Mouse (Mus musculus) kidney, postnatal 25 days (tissue): Measurements from ENCODE around the gene Rbbp6.
A peak's percentile ranks its signal among the peaks of the same experiment; 100 is the strongest.

Source experiments
- DNase-seq, 2 experiments: peaks; one replicate each; pipeline ENCODE4 v3.0.0; 2021; ENCODE audit warnings: mixed read lengths in 2 of 2

The Rbbp6 gene

GRCm38 (mm10) chr7:122972006-122972689 is 6.7 kb downstream of the Rbbp6 start:
- DNase-seq: no peak

GRCm38 (mm10) chr7:122979514-122979913 is 14.0 kb downstream of the Rbbp6 start:
- no peak for DNase-seq

- DNase-seq: no peak
Observed at GRCm38 (mm10) chr7:122998189-122998588, 32.7 kb downstream of the Rbbp6 start.

GRCm38 (mm10) chr7:122999871-123000396 is 34.4 kb downstream of the Rbbp6 start:
- DNase-seq: no peak

DNA sequence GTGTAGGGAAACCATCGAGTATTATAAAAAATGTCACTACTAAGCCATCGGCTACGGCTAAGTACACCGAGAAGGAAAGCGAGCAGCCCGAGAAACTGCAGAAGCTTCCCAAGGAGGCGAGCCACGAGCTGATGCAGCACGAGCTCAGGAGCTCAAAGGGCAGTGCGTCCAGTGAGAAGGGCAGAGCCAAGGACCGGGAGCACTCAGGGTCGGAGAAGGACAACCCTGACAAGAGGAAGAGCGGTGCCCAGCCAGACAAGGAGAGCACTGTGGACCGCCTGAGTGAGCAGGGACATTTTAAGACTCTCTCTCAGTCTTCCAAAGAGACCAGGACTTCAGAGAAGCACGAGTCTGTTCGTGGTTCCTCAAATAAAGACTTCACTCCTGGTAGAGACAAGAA is 35.3 kb downstream of the Rbbp6 start:
- DNase-seq: peak; percentile 71 to 90

- DNase-seq: no peak
Observed at GRCm38 (mm10) chr7:123001341-123002027, 36.0 kb downstream of the Rbbp6 start.

DNA sequence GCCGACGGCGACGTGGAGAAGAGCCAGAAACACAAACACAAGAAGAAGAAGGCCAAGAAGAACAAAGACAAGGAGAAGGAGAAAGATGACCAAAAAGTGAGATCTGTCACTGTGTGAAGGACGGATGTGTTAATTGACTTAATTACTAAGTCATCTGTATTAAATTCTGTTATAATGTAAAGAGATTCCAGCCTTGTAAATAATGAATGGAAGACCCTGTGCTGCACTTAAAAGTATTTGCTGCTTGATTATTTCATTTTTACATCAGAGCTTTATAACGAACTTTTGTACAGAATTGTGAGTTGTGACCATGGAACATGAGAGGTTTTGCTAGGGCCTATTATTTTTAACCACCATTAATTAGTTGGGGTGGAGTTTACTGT is 36.5 kb downstream of the Rbbp6 start:
- DNase-seq: no peak

DNA sequence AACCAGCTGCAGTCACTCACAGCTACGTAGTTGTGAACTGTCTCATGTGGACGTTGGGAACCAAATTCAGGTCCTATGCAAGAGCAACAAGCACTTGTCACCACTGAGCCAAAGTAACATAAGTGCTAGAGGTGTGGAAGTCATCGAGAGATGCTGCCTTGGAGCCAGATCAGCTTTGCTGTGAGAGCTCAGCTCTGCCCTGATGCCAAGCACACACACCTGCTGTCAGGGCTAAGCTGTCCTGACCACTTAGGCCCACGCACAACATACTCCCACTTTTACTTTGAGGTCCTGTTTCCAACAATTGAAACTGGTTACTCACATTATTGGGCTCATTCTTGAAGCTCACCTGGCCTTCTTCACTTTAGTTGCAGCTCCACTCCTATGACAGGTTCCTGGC is 37.7 kb downstream of the Rbbp6 start:
- no peak for DNase-seq

GRCm38 (mm10) chr7:123004442-123004841 is 39.0 kb downstream of the Rbbp6 start:
- DNase-seq: no peak

DNA sequence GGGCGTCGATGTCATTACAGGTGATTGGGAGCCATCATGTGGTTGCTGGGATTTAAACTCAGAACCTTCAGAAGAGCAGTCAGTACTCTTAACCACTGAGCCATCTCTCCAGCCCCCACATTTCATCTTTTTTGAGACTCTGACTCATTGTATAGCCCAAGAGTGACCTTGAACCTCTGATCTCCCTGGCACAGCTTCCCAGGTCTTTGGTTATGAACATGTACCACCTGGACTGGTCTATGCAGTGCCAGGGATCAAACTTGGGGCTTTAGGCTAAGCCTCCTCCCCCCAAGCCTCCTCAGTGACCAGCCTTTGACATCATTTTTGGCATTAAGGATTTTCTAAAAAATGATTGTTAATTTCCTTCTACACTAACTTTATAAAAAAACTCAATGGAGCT is 40.8 kb downstream of the Rbbp6 start:
- no peak for DNase-seq

DNA sequence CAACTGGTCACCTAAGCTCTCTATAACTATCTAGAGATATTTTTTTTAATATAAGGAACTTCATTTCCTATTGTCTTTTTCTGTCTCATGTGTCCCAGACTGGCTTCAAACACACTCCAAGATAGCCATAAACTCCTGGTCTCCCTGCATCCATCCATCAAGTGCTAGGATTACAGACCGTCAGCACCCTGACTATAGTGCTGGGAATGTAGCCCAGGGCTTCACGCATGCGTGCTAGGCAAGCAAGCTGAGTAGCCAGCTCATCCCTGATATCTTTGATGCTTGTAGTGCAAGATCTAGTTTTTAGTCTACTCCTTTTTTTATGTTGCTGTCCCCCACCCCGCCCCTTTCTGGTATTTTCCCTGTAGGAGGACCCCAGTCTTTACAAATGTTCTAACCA is 42.3 kb downstream of the Rbbp6 start:
- DNase-seq: no peak

GRCm38 (mm10) chr7:123013466-123013865 is 48.0 kb downstream of the Rbbp6 start:
- no peak for DNase-seq

DNA sequence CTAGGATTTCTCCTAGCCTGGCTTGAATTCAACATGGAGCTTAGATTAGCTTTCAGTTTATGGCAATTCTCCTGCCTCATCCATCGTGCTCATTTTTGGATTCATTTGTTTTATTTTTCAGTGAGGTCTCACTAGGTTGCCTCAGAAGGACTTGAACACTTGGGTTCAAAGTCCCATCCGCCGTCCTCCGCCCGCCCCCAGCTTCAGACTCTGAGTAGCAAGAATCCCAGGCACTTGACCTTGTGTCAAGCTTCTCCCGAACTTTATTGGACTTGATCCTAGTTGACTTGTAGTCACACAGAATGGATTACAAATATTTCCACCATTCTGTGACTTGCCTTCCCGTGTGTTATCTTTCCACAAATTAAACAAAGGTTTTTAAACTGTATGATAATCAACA is 49.2 kb downstream of the Rbbp6 start:
- DNase-seq: peak; percentile 56 to 77

DNA sequence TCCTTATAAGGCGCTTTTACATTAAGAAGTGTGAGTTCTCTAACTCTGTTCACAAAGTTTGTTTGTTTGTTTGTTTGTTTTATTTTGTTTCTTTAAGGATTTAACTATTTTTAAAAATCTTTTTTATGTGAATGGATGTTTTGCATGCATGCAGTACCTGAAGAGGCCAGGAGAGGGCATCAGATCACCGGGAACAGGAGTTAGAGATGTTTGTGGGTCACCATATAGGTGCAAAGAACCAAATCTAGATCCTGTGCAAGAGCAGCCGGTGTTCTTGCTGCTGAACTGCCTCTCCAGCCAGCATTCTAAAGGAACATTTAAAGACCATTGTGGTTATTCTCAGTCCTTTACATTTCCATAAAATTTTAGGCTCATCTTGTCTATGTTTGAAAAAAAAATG is 52.1 kb downstream of the Rbbp6 start:
- peak in 1 of 2 experiments; percentile 54 for DNase-seq

DNA sequence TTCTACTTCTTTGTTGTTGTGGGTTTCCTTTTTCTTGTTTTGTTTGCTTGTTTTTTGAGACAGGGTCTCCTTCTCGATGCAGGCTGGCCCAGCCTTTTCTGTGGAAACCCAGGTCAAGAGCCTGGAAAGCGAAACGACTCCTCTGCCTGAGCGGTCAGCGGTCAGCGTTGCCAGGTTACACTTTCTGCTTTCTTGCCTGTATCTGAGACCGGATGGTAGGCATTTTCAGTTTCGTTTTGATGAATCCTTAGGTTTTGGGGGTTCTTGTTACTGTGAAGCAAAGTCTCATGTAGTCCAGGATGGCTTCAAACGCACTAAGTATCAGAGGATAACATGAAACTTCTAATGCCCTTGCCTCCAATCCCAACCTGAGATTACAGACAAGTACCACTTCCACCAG is 59.6 kb downstream of the Rbbp6 start:
- DNase-seq: no peak

DNA sequence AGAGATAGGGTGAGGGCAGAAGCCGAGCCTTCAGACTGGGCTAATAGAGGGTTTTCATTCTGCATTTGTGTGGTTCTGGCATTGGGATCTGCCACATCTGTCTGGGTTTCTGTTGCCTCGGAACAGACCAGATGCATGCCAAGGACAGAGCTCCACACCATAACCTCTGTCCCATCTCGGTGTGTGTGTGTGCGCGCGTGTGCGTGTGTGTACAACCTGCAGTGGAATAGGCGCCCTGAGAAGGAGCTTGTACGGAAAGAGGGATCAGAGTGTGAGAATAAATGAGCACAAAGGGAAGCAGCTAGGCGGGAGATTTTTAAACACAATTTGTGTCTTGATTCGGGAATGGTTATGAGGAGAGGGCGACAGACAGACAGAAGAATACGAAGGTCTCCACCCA is 64.8 kb downstream of the Rbbp6 start:
- no peak for DNase-seq

DNA sequence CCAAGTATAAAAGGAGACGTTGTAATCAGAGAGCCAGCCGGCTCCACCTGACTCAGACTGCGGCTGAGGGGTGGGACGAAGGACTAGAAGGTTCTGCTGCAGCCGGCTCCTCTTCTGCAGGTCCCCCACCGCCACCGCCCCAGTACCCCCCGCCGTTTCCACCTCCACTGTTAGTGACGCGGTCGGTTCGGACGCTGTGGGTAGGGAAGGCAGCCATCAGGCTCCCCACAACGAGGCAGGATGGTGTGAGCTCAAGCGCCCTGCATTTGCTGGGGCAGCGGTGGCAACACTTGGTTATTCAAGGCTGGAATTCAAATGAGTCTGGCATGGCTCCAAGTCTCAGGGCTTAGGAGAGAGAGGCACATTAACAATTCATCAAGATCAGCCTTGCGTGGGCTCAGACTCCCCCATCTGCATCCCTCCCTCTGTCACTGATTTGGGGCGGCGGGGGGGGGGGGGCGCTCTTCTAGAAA is 65.3 kb downstream of the Rbbp6 start:
- DNase-seq: peak; percentile 86 to 88

GRCm38 (mm10) chr7:123031211-123031743 is 65.8 kb downstream of the Rbbp6 start:
- peak in 1 of 2 experiments; percentile 17 for DNase-seq

GRCm38 (mm10) chr7:123035314-123035713 is 69.8 kb downstream of the Rbbp6 start:
- no peak for DNase-seq

GRCm38 (mm10) chr7:123039302-123039701 is 73.8 kb downstream of the Rbbp6 start:
- DNase-seq: peak in 1 of 2 experiments; percentile 20

DNA sequence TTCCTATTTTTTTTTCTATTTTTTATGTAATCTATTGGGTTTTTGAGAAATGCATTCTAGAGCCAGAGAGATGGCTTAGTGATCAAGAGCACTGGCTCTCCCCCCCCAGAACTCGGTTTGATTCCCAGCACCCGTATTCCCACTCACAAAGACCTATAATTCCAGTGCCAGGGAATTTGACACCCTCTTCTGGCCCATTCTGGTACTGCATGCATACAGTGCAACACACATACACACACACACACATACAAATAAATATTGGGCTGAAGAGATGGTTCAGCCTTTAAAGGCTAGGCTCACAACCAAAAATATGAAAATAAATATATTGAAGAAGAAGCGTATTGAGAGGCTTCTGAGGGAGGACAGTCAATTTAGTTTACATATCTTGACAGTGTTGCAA is 79.7 kb downstream of the Rbbp6 start:
- DNase-seq: no peak

- no peak for DNase-seq
Observed at GRCm38 (mm10) chr7:123046473-123047091, 81.1 kb downstream of the Rbbp6 start.
